Mouse (Mus musculus) cerebellum, adult (tissue): ENCODE measurements around the gene Mcub.

Experiments
- ATAC-seq: cut with Nextera tagmentation; 2 replicates; pipeline ENCODE4 v1.9.2; 2017; ENCODE audit warnings: mild to moderate bottlenecking, moderate library complexity, mixed read lengths; ENCODE audit not compliant: insufficient number of reproducible peaks, low FRiP score, low TSS enrichment

Gene Mcub

DNA sequence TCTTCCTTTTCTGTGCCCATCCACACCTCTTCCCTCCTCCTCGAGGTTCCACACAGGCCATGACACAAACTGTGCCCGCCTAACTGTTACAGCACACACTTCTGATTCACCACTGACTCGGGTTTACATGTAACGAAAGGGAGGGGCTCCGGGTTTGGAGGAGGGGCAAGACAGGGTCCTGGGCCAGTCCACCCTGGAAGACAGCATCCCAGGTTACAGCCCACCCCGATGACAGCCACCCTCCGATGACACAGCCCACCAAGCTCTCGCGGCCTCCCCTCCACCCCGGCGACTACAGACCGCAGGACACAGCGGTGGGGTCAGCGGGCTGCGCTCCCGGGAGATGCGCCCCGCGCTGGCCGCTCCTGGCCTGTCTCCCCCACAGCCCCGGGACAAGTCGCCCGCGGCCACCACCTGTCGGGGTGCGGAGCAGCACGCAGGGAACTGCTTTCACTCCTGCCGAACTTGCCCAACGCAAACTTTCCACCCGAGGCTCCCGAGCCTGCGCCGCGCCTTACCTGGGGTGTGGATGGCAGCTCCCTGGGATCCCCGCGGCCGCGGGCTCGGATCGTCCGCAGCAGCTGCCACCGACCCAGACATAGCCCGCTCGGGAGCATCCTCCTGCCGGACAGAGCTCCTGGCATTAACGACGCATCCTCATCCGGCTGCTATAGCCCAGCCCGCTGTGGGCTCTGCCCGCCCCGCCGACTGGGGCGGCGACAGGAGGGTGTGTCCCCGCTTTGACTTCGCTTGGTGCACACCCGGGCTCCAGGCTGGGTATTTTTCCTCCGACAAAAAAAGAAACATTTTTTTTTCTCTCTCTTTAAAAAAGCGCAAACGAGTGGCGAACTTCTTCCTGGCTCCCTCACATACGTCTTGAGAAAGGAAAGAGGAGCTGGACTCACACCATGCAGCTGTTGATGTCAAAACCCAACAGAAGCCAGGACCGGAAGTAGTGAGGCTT lies at the start of gene Mcub:
TSS of gene Mcub (minus strand) at position 775 of the 964 bp plus-strand sequence.
- ATAC-seq = peak; percentile 54

- ATAC-seq = no peak
Measured at GRCm38 (mm10) chr3:130012943-130013342, 42.9 kb upstream of the Mcub start.

DNA sequence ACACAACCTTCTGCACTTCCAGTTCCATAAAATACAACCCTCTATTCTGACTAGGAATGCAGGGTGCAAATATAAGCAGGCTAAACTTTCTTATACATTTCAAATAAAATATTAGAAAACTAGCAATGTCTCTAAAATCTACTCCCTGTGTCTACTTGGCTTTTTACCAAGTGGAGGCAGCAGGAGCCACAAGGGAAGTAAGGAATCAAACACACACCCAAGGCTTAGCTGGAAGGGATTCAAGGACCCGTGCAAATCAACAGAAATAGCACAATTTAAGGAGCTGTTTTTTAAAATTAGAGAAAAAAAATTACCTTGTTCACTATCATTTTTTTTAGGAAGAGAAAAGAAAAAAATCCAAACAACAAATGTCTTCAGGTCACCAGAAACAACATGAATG lies 41.2 kb upstream of the Mcub start:
- ATAC-seq = no peak

DNA sequence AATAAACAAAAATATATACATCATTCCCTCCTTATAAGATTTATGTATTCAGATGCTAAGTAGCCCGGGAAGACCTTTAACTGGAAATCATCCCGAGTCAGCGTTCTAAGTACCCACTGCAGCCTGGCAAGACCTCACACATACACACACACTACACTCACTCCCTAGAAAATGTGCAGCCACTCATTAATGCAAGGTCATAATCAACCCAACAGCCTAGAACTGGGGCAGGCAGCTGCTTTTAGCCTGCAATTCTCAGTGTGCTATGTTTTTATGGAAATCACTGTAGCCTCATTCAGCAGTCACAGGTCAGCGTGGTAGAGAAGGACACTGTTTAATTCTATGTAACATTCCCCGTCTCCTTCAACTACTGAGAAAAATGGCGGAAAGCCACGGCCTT lies 36.1 kb upstream of the Mcub start:
- ATAC-seq = 0 out of 2 replicates have a peak, but pooled peaks have one; percentile 24

- no peak for ATAC-seq
Measured at GRCm38 (mm10) chr3:130000926-130001325, 30.9 kb upstream of the Mcub start.

- ATAC-seq = no peak
Measured at GRCm38 (mm10) chr3:129998526-129998925, 28.5 kb upstream of the Mcub start.

DNA sequence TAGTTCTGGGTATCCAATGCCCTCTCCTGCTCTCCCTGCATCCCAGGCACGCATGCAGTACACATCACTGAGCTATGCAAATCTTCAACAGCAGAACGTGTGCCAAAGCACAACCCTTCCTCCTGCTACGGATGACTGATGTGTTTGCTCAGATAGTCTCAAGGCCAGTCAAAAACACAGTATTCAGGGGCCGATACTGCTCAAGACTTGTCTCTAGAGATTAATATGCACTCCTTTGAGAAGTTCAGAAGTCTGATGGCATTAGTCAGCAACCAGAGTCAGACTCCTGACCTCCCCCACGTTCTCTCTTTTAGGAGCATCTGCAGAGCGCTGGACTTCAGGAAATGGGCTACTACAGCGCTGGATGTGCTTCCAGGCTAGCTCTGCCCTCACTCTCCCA lies 28.0 kb upstream of the Mcub start:
- ATAC-seq = no peak

DNA sequence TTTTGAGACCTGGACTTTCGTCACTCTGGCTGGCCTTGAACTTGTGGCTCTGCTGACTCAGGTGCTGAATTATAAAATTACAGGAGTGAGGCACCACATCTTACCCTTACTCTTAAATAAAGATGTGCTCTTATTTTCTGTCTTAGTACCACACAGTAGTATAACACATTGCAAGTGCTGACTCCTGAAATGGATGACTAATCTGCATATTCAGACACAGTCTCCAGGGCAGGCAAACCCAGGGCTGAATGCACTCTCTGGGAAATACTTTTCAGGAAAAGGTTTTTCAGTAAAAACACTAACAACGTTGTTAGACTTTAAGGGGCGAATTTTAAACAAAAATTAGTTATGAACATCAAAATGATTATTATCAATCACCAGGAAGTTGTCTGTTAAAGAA lies 27.3 kb upstream of the Mcub start:
- no peak for ATAC-seq

DNA sequence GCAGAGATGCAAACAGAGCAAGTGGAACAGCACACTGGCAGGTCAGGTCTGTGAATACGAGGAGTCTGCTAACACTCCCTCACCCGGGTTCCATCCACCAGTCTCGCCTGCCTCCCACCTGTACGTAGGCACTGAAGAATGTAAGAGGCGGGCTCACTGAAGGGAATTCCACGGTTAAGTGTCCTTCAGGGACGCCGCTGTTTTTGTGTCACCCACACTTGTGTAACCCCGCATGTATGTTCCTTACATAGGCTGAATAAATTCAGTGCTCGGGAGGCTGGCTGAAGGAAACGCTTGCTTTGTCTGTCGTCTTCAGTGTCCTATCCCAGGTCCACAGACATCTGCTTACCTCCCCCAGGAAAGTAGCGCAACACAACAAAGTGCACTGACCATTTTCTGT lies 17.3 kb upstream of the Mcub start:
- no peak for ATAC-seq

DNA sequence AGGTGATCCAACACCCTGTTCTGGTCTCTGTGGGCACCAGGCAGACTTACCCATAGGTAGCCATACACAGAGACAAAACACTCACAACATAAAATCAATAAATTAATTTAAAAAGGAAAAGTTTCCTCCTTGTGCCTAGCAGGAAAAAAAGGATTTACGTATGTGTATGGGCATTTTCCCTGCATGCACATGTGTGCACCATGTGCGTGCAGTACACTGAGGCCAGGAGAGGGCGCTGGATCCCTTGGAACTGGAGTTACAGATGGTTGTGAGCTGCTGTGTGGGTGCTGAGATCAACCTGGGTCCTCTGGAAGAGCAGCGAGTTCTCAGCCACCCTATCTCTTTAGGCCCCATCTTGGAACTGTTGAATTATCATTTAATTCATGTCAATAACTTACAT lies 15.3 kb upstream of the Mcub start:
- no peak for ATAC-seq

GRCm38 (mm10) chr3:129984797-129985196 lies 14.8 kb upstream of the Mcub start:
- no peak for ATAC-seq

GRCm38 (mm10) chr3:129982271-129982670 lies 12.3 kb upstream of the Mcub start:
- no peak for ATAC-seq

DNA sequence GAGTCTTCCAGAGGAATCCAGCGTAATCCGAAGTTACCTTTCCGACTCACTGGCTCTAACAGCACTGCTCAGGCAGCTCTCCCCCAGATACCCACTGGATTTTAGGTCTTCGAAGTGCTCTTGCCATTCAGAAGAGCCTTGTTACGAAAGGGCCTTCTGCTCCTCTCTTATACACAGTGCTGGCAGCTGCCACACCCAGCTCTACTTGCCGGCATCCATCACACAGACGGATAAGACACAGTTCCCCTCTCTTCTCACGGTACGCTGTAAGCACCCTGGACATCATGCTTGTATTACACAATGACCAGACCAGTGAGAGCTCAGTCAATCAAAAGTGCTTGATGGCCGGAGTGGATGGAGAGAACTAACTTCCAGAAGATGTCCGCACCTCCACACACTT lies 11.8 kb upstream of the Mcub start:
- no peak for ATAC-seq

DNA sequence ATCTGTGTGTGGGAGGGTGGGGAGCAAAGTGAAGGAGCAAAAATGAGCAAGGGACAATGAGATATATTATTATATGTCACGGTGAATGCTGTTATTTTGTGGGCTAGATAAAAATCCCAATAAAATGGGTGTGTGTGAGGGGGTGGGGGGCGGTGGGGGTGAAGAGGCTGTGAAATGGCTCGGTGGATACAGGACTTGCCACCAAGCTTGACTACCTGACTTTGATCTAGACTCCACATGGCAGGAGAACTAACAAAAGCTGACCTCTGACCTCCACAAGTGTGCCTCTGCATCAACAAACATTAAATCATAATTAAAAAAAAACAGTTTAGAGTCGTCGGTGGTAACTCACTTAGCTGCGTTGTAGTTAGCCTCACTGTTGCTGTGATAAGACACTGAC lies 9.5 kb upstream of the Mcub start:
- no peak for ATAC-seq

DNA sequence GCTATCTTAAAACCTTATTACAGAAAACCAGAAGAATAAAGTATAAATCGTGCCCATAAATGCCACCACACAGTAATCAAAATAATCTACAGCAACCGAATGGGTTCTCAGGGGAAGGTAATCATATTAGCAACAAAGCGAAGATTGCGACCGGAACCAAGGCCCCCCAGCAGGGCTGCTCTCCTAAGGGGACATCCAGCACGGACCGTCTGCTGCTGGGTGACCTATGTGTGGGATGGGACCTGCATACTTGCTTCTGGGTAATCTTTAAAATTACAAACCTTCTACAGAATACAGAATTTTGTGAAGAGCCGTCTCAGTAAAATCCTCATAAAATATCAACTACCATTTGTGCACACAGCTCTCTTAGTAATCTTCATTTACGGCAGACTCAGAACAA lies 8.7 kb upstream of the Mcub start:
- ATAC-seq = no peak

DNA sequence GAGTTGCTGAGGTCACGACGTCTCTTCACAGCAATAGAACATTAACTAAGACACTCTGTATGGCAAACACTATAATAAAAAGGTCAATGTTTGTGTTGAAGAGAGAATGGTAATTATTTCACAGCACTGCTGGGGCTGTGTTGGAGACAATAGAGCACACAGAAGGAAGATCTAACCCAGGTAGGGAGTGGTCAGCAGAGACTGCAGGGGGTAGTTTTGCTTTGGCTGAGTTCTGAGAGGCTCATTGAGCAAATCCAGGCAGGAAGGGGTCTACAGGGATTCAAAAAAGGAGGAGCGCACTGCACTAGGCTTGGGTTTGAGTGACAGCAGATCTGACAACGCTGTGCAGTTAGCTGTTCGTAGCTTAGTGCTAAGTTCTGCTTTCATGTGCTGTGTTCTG lies 6.3 kb upstream of the Mcub start:
- no peak for ATAC-seq

DNA sequence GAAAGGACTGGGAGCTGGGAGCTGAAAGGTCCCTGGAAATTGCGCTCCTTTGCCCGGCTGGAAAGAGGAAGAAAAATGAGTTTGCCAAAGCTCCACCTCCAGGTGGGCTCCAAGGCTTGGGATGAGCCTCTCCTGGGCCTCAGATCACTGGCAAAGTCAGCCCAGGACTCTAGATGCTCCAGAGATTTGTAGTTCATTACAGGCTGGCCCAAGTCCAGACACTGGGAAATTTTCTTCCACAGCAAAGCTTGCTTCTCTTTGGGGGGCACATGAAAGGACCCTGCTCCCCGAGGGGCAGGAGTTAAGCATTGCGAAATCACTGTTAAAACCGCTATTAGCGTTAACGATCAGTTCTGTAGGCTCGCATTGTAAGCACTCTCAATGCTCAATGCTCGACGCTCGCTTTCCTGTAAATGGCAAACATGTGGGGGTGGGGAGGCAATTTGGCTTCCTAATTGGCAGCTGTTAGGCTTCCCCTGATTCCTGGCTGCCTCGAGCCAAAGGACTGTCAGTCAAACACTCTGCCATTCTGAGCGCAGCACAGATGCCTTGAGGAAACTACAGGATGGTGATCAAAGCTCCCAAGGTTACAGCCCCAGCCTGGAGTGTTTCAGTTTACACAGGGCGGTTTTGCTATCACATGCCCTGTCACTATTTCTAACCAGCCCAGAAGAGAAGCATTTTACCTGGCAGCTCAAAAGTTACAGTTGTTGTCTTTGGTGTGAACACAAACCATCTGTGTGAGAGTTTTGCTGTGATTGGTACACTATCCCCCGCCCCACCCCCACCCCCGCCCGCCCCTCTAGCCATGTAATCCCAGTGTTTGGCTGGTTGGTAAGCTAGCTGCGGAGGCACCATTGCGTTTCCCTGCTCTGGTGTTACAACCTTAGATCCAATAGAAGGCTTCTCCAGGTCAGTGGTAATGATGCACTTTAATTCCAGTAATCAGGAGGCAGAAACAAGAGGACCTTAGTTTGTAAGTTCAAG lies 816 bp upstream of the Mcub start:
- ATAC-seq = no peak

GRCm38 (mm10) chr3:129969031-129969430 lies 975 bp downstream of the Mcub start:
- ATAC-seq = 0 out of 2 replicates have a peak, but pooled peaks have one; percentile 17

DNA sequence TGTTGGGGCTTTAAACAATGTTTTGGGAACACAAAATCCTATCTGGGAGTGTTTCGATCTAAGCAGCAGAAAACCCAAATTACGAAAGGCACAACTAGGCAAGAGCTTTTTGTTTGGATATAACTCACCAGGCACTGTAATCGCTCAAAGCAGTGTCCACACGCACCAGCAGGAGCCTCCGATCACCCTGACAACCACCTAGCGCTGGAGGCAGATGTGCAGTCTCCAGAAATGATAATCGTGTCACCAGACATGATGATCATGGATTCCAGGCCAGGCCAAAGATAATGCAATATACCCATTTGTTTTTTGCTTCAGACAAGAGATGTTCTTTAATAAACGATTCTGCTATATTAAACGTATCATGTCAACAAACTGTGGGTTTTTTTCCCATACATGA lies 2.1 kb downstream of the Mcub start:
- ATAC-seq = no peak

GRCm38 (mm10) chr3:129964681-129965080 lies 5.3 kb downstream of the Mcub start:
- ATAC-seq = no peak

- ATAC-seq = no peak
Measured at GRCm38 (mm10) chr3:129962533-129962932, 7.5 kb downstream of the Mcub start.
